Mouse (Mus musculus) brain, embryonic 14.5 days (tissue): Measurements from ENCODE around the gene Zbtb9.

Experiments
- CTCF ChIP-seq: fragments of 200-500 bp; IDR thresholded peaks from 2 replicates; pipeline ENCODE4 v1.5.1; 2012; ENCODE audit warnings: inconsistent platforms, mild to moderate bottlenecking, moderate library complexity, borderline replicate concordance; ENCODE audit not compliant: insufficient read depth, insufficient read length; ENCODE audit errors: extremely low read depth
- POLR2A ChIP-seq: fragments of 200-500 bp; IDR thresholded peaks from 2 replicates; pipeline ENCODE4 v1.6.1; 2012; ENCODE audit warnings: mild to moderate bottlenecking, inconsistent platforms, borderline replicate concordance; ENCODE audit not compliant: poor library complexity, insufficient read depth, insufficient read length, severe bottlenecking; ENCODE audit errors: extremely low read depth

GRCm38 (mm10) chr17:26947231-26948100, 25.5 kb upstream of the Zbtb9 start:
- TF ChIP-seq POLR2A (no peak), CTCF (no peak)
